Mouse (Mus musculus): ENCODE data around the gene Taf3.

Gene Taf3

DNA sequence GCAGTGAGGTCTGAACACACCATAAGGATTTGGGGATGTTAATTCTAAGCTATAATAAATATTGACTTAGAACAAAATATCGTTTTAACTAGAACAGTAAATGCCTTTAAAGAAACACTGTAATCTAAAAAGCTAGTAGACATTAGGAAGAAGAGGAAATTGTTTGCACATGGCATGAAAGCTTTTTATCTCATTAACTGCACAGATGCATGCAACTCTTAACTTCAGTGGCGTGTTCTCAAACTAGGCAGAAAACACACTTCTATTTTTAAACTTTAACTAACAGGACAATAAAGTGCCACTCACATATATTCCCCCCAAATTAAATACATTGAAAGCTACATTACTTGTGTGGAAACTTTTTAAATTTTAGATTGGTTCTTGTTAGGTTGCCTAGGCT lies 91.8 kb downstream of the Taf3 start:
- DNase-seq (ENCODE audit: low read depth, low spot score) = no peak

DNA sequence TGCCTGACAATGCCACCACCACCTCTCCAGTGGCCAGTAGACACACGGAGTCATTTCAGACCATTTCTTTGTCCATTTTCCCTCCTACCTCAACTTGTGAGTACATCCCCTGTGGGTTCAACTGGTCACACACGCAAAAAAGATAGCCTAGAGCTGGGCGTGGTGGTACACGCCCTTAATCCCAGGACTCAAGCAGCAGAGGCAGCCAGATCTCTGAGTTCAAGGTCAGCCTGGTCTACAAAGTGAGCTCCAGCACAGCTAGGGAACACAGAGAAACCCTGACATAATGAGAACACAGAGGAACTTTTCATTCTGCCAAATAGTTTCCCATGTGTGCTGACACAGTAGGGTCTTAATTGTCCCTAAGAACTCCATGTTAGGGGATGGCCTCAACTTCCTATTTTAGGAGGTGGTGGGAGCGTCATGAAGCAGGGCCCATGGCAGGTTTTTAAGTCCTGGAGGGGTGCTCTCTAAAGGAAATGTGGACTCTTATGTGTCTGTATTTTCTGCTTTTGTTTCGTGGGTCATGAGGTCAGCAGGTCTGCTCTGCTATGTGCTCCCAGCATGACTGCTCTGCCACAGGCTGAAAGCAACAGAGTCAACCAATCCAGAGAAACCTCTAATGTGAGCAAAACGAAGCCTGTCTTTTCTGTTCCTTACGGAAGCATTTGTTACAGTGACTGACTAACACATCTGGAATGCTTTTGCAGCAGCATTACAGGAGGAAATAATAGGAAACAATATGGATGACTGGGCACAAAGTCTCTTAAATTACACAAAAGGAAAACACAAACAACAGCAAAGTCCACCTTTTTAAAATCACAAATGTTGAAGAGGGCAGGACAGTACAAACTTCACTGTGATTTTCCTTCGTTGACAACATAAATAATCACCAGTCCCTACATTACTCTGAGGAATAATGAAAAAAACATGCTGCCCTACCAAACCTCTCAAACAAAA lies 92.5 kb downstream of the Taf3 start:
- no peak for DNase-seq (ENCODE audit: low read depth, low spot score)

DNA sequence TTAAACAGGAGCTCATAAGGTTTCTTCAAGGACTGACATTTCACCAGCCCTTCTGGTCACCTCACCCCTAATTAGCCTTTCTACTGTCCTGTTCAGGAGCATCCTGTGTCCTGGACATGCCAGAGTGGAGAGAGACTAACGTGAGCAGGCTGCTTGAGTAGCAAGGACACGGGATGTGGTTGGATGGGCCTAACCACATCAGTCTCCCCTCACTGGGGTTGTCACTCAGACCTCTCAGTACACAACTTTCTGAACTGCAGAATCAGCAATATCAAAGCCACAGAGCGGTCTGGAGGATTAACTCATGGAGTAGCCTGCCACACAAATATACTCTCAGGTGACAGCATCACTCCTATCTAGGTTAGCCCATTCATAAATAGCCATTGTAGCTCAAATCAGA lies 101.7 kb downstream of the Taf3 start:
- DNase-seq (ENCODE audit: low read depth, low spot score) = peak; percentile 24

DNA sequence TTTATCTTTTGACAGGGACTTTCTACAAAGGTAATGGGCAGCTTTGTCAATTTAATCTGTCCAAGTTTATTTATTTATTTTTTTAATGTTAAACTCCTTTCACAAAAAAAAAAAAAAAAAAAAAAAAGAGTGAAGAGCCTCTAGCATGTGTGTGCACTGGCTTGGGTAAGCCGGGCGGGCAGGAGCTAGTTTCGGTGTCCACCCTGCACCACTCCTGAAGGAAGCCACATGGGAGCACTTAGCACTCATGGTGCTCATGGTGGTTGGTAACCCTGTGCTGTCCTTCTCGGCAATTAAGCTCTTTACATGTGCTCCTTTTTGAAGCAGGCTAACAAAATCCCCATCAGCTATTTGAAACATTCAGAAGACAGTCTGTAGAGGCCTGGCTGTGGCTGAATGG lies 102.8 kb downstream of the Taf3 start:
- DNase-seq (ENCODE audit: low read depth, low spot score) = no peak

DNA sequence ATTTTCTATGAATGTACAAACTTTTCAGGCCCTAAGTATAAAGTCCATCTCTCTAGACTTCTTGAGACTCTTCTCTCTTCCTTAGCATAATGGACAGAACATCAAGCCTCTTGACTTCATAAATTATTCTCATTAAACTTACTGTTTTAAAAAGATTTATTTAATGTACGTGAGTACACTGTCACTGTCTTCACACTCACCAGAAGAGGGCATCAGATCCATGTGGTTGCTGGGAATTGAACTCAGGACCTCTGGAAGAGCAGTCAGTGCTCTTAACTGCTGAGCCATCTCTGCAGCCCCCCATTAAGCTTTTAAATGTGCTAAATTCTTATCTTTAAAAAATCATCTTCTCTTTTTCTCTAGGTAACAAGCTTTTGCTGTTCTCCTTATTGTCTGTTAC lies 105.4 kb downstream of the Taf3 start:
- no peak for DNase-seq (ENCODE audit: low read depth, low spot score)

DNA sequence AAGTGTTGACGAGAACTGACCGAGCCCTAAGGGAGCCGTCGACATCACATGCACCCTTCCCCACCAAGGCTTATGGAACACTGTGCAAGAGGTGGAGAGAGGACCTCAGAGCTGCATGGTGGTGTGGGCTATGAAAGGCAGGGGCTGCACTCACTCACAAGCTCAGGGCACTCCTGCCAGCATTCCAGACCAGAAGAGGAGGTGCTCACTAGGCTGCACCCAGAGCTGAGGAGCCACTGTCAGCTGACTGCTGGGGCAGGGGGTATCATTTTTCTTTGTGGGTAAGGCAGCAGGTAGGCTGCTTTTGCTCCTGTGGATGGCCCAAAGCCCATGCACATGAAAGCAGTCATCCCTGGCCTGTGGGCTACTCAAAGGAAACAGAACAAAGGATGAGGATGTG lies 109.1 kb downstream of the Taf3 start:
- DNase-seq (ENCODE audit: low read depth, low spot score) = no peak

DNA sequence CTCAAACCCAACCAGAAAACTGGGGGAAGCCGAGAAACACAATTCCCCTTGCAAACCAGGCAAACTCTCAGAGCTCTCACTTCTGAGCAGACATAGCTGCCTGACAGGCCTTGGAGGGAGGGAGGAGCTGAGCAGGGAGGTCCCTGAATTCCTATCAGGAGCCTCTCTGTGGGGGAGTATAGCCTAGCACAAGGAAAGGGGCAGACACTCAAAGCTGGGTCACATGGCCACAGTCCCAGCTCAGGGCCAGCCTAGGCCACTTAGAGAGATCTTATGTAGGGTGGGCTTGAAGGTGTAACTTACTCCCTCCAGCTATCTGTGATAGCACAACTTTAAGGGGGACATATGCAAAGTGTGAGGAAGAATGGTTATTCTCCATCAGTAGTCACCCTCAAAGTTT lies 112.4 kb downstream of the Taf3 start:
- DNase-seq (ENCODE audit: low read depth, low spot score) = no peak

DNA sequence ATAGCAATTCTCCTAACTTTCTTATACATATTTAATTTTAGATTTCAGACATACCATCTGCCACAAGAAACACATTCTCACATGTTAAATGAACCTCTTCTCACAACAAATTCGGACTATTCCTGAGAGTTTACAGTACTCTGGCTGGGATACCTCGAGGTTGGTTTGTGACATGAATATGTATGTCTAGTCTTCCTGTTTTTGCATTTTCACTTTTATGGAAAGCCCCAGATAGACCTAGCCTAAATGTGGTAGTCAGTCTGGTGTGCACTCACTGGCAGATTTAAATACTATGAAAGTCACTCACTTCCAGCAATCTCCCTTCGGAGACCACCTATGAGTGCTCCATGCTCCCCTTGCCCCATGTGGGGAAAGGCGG lies 121.5 kb downstream of the Taf3 start:
- no peak for DNase-seq (ENCODE audit: low read depth, low spot score)

DNA sequence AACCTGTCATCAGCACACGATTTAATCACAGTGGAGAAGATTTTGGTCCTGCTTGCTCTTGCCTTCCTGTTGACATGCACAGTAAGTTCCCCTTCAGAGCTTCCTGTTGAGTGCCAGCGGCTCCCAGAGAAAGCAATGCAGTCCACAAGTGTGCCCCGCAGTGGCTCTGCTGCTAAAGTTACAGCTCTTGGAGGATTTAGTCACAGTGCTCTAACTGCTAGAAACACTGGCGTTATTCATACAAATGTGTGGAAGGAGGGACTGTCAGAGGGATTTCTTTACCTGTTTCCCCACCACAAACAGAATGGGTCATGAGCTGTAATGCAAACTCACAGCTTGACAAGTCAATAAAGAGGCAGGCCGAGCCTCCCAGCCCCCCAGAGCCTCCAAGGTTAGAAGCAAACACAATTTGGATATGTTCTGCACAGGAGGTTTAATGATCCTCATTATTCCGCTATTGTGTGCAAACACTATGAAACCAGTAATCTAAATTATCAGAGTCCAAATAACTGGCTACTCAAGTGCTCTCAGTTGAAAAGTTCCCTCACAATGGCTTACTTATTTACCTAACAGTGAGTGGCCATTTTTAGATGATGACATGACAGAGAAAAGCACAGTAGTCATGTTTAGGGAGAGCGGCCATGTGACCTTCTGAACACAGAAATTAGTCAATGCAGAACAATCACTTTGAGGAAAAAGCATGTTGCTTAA lies 122.0 kb downstream of the Taf3 start:
- no peak for DNase-seq (ENCODE audit: low read depth, low spot score)

DNA sequence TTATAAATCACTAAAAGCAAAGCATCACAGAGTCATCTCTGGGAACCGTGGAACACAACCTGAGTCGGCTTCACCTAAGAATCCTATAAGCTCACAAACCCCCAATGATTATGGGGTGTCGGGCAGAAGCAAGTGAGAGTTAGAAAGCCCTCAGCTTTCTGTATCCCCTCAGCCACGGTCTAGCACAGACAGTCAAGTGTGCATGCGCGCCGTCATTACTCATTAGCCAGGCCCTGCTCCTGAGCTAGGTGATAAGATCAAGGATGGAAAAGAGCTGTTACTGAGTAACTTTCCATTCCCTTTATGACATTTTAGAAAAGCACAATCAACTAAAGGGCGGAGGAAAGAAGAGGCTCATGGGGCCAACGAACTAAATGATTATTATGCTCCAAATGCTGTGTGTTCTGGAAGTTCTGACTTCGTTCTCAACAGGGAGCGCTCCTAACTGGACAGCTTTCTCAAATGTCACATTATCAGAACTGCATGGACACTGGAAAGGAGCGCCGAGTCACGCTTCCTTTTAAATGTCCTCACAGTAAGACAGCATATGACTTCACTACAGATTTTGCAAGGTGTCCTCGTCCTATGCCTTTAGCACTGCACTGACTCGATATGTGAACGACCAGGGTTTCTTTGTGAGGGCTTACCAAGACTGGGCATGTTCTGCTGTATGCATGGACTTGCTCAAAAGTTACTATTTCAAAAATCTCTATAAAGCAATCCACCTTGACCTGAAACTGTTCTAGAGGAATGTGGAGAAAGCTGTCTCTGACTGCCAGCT lies 129.5 kb downstream of the Taf3 start:
- no peak for DNase-seq (ENCODE audit: low read depth, low spot score)

DNA sequence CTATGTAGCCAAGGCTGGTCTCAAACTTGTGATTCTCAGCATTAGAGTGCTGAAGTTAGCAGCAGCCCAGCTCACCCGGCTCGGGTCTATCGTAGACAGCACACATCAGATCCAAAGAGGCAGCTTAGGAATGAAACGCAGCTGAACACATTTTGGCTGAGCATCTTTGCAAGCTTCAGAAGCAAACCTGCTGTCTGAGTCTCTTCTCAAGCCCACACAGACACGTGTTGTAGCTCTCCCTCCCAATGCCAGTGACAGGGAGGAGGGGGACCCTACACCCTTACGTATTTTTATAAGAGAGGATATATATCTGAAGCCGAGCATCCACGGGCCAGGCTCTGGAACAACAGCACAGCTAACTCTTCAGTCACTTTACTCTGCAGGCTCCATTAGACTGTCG lies 130.8 kb downstream of the Taf3 start:
- no peak for DNase-seq (ENCODE audit: low read depth, low spot score)

DNA sequence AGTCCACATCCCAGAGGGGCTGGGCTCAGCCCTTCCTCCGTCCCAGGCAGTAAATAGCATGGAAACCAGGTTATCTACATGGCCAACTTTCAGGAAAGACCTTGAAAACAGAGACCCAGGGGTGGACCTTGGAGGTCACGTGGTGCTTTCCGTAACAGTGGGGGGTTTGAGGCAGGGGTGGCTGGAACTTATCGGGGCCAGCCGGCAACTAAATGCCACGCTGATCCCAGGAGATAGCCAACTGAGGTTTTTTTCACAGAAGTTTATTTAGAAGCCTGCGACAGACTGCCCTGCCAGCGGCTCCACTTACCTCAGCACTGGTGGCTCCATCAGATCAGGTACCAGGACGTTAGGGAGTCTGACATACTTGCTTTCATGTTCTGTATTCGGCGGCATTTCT lies 142.4 kb downstream of the Taf3 start:
- no peak for DNase-seq (ENCODE audit: low read depth, low spot score)

DNA sequence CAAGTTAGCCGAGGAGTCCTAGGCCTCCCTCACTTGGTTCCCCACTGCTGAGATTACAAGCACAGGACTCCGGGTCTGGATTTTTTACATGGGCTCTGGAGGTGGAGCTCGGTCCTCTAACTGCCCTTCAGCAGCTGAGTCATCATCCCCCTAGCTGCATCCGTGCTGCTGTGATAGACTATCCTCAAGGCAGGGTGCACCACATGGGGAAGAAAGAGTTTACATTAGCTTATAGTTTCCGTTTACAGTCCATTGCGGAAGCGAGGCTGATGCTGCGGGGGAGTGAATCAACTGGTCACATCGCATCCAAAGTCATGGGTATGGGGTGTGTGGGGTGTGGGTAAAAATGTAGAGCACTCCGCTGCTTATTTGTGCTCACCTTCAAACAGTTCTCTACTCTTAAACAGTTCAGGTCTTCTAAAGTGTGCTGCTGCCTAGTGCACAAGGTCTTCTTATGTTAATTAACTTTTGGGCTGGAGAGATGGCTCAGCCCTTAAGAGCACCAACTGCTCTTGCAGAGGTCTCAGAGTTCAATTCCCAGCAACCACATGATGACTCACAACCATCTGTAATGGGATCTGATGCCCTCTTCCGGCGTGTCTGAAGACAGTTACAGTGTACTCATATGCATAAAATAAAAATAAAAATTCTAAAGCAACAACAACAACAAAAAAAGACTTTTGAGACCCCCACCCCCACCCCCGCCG lies 144.4 kb downstream of the Taf3 start:
- no peak for DNase-seq (ENCODE audit: low read depth, low spot score)

DNA sequence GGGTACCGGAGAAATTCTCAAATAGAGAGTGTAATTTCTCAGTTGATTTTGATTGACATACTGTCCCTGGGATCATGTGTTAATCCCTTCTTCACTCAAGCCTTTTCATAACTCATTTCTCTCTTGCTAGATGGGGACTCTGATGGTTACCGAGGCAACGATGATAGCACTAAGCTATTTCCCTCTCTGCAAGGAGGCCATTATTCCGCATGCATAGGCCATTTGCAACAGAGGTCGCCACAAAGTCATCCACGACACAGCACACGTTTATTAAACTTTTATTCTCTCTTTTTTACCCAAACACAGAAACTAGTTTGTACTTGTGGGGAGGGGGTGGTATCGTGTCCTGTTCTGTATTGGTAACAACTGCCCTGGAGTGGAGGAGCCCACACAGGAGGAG lies 150.6 kb downstream of the Taf3 start:
- no peak for DNase-seq (ENCODE audit: low read depth, low spot score)

DNA sequence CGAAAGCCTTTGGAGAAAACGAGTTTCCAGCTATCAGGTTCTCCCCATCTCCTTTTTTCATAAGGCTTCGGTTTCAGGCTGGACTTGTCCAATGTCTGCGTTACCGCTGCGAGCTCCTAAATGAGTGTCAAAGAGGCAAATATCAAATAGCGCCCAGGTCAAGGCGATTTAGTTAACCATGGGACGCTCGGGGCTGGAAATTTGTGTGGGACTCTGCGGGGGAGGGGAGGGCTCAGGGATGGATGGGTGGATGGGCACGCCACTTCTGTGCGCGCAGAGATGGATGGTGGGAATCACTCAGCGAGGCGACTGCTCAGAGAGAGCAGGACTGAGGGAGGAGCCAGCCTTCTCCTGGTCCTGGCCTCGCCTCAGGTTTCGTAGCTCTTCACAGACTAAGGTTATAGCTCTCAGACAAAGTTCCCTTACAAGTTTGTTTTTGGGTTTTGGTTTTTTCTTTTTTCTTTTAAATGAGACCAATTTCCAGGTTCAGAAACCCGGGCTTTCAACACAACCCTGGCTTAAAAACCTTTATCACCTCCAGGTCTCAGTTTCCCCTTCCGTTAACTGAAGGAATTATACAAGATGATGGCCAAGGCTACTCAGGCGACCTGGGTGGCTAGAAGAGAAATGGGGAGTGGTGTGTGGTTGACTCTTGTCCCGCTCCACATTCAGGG lies 152.2 kb downstream of the Taf3 start:
- DNase-seq (ENCODE audit: low read depth, low spot score) = no peak

DNA sequence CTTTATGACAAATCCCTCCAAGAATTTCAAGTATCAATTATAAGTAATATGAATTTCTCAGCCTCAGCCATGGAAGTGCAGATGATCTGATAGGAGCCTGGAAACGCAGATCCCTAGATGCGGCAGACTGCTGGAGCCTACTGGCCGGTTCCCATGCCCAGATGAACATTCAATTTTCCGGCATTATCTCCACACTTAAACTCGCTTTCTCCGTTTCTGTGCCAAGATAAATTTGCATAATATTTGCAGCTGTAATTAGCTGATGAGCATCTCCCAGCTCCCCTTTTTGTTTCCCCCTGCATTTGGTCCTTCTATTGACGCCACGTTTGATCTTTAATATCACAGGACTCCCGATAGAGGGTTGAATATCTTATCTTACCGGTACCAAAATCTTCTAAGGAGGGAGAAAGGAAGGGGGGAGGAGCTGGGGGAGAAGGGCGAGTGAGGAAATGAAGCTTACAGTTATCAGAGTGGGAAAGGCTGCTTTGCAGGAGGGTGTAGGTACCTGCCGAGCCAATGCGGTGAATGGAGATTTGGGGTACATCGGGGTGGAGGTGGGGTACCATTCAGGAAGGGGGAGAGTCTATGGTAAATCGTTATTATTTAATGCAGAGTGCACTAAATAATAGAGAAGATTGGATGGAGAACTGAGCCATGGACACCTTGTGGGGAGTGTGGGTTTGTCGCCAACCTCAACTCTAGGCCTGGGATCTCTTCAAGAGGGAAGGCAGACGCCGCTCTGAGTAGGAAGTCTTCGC lies 153.4 kb downstream of the Taf3 start:
- no peak for DNase-seq (ENCODE audit: low read depth, low spot score)

DNA sequence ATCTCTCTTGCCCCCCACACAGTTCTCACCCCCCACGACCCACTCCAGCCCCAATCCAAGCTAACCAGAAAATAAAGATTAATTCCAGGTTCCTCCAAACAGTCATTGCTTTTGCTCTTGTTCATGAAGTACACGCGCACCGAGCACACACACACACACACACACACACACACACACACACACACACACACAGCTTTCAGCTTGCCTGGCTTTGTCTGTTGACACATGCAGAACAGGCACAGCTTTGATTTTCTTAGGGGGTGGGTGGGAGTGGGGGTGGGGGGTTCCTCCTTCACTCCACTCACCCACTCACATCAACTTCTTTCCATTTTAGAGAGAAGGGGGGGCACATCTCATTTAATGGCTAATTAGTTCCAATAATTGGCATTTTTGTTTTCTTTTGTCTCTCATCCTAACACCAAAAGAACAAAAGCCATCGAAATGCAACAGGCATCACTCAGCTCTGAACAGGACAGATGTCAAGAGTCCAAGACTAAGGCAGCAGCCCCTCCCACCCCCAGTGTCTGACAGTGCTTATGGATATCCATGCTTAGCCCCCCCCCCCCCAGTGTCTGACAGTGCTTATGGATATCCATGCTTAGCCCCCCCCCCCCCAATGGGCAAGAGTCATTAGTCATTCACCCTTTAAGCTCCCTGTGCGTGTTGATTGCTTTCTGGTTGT lies 155.0 kb downstream of the Taf3 start:
- peak; percentile 42 for DNase-seq (ENCODE audit: low read depth, low spot score)

DNA sequence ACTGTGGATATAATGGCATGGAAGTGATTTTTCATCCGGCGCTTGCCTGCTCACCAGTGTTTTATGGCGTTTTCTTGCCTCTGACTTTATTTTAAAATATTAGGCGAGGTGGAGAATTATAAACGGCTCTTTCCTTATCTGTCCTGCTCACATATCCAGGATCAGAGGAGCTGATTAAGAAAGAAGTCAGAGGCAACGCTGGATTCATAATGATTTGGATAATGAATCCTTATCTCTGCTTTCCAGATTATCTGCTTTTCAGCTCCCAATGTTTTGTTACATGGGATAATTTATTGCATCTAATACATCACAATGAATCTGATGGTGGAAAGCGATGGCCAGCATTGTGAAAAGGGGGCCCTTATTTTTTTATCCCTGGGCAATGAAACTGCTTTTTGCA lies 155.9 kb downstream of the Taf3 start:
- no peak for DNase-seq (ENCODE audit: low read depth, low spot score)

DNA sequence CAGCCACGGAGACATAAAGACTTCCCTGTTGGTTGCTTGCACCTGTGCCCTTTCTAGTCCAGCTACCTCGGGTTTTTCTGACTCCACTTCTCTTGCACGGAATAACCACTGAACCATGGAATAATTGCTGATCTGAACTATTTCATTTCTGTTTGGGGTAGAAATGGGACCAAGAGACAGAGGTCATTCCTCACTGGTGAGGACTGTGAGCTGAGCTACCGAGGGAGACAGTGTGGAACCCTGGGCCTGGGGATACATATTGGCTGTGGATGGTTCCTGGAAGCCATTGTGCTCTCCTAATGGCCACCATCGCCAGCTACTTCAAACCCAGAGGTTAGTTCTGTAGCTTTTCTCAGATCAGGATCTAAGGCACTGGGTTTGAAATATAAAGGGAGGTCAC lies 157.5 kb downstream of the Taf3 start:
- DNase-seq (ENCODE audit: low read depth, low spot score) = no peak

DNA sequence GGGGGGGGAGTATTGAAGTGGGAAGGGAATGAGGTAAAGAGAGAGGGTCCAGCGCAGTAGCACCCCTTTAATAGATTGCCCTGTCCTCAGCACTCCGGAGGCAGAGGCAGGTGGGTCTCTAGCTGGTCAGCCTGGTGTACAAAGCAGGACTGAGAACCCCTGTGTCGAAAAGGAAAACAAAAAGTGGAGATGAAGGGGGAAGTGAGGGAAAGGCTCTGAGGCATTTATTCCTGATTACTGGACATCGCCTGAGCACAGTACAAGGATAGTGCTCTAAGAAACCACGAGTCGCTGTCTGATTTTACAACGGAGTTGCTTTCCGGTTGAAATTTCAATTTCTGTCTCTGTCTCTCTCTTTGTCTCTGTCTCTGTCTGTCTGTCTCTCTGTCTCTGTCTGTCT lies 158.1 kb downstream of the Taf3 start:
- DNase-seq (ENCODE audit: low read depth, low spot score) = peak; percentile 15

Data from CD4-positive helper T cell, adult 2 months (primary cell).